In genomic region chr10:127078677-127079575, GRCm38 (mm10) we compare ENCODE assay signal across 8 mouse cellular contexts. TPM values are rescaled to one million over a fixed set of nuclear protein-coding genes. Genes with fewer than 3 reads are reported as not detected.
DNase-seq lines count a peak whose midpoint lies in the region; ATAC-seq lines count a peak whose summit lies in the region.

No protein-coding gene starts in this region.

- H3K36me3 ChIP-seq in heart, embryonic 14.5 days (ENCODE audit: control insufficient read depth, insufficient read depth, low read length) = no peaks in the 10 kb centered on the region
- no peaks in the 10 kb centered on the region for H3K36me3 ChIP-seq in limb, embryonic 11.5 days (ENCODE audit: control insufficient read depth, insufficient read depth, low read length)
- H3K36me3 ChIP-seq in neural tube, embryonic 13.5 days = peaks cover 12% of the 10 kb centered on the region

- peaks cover 6 to 26% of the 10 kb centered on the region in 2 experiments; a peak in 3 of 4 replicates for H3K4me1 ChIP-seq in heart, embryonic 14.5 days (ENCODE audit: control insufficient read depth in 2 of 2, insufficient read depth in 2 of 2, low read length in 2 of 2)
- peaks cover 26% of the 10 kb centered on the region for H3K4me1 ChIP-seq in limb, embryonic 11.5 days (ENCODE audit: control insufficient read depth, insufficient read depth, low read length)
- peaks cover 60% of the 10 kb centered on the region for H3K4me1 ChIP-seq in neural tube, embryonic 13.5 days (replicated peaks)

- ATAC-seq in heart, embryonic 14.5 days (ENCODE audit: insufficient number of reproducible peaks, insufficient read depth, low FRiP score, low read depth) = no peak
- ATAC-seq in limb, embryonic 11.5 days (ENCODE audit: insufficient number of reproducible peaks, low FRiP score, low TSS enrichment, low read depth) = peak; percentile 7; the same call in 1 of the 2 replicates
- ATAC-seq in neural tube, embryonic 13.5 days (ENCODE audit: low read depth) = peak; percentile 77

- H3K4me2 ChIP-seq in heart, embryonic 14.5 days (ENCODE audit: low read length) = peak overlapping the region; percentile 70
- H3K4me2 ChIP-seq in limb, embryonic 11.5 days (ENCODE audit: low read depth, severe bottlenecking) = peak overlapping the region; percentile 92
- peak overlapping the region; percentile 87 for H3K4me2 ChIP-seq in neural tube, embryonic 13.5 days

- H3K9me3 ChIP-seq in heart, embryonic 14.5 days (ENCODE audit: control insufficient read depth, low read length) = no peaks in the 10 kb centered on the region
- H3K9me3 ChIP-seq in limb, embryonic 11.5 days (ENCODE audit: control insufficient read depth, low read length) = 0 out of 2 replicates have a peak, but pooled peaks cover 3% of the 10 kb centered on the region
- H3K9me3 ChIP-seq in neural tube, embryonic 13.5 days = no peaks in the 10 kb centered on the region

- peak; percentile 75 to 80 for DNase-seq in layer of hippocampus, postnatal 14 days (ENCODE audit: low spot score in 2 of 2)
- no peak for DNase-seq in layer of hippocampus, adult 9-11 months
- peak; percentile 79 to 89 for DNase-seq in cerebellum, postnatal 25 days
- peak; percentile 74 for DNase-seq in limb, embryonic 11.5 days (ENCODE audit: low spot score)
- DNase-seq in urinary bladder, adult 2 months (ENCODE audit: low spot score) = no peak
- no peak for DNase-seq in adrenal gland, adult 18-20 months (ENCODE audit: low spot score in 2 of 2)

- peaks cover 87% of the 10 kb centered on the region for H3K27me3 ChIP-seq in heart, embryonic 14.5 days (ENCODE audit: control insufficient read depth, insufficient read depth, low read length)
- peaks cover 73% of the 10 kb centered on the region for H3K27me3 ChIP-seq in limb, embryonic 11.5 days (ENCODE audit: control insufficient read depth, insufficient read depth, low read length)
- H3K27me3 ChIP-seq in neural tube, embryonic 13.5 days = peaks cover 65% of the 10 kb centered on the region

- no peak overlapping the region for H3K27ac ChIP-seq in heart, embryonic 14.5 days (replicated peaks in 1 of 2; ENCODE audit: control insufficient read depth in 1 of 2, insufficient read depth in 1 of 2, low read depth in 2 of 2, low read length in 2 of 2)
- H3K27ac ChIP-seq in limb, embryonic 11.5 days (replicated peaks; ENCODE audit: low read depth, low read length) = no peak overlapping the region
- peak overlapping the region; percentile 86 for H3K27ac ChIP-seq in neural tube, embryonic 13.5 days (replicated peaks)

- peak overlapping the region; percentile 28 to 44; a peak in 3 of 4 replicates for H3K4me3 ChIP-seq in heart, embryonic 14.5 days (ENCODE audit: control insufficient read depth in 1 of 2, insufficient read depth in 1 of 2, low read depth in 1 of 2, low read length in 2 of 2)
- H3K4me3 ChIP-seq in limb, embryonic 11.5 days (ENCODE audit: low read depth, low read length) = peak overlapping the region; percentile 43
- H3K4me3 ChIP-seq in neural tube, embryonic 13.5 days = peak overlapping the region; percentile 82

- H3K9ac ChIP-seq in heart, embryonic 14.5 days (ENCODE audit: low read length) = peak overlapping the region; percentile 46; the same call in 1 of the 2 replicates
- peak overlapping the region; percentile 43 for H3K9ac ChIP-seq in limb, embryonic 11.5 days (ENCODE audit: low read length)
- peak overlapping the region; percentile 96 for H3K9ac ChIP-seq in neural tube, embryonic 13.5 days

- WGBS in heart, embryonic 14.5 days = 2% methylated on average over 35 of the region's 49 CpGs
- WGBS in limb, embryonic 11.5 days = under 1% methylated on average over 35 of the region's 49 CpGs
- under 1% methylated on average over 45 of the region's 49 CpGs for WGBS in neural tube, embryonic 13.5 days

RNA-seq across cellular contexts. Expression of gene Agap2, which starts 3.8 kb away (rescaled TPM):
- 100 to 1,000 TPM; 719 to 736 TPM for total RNA-seq in layer of hippocampus, postnatal 14 days (2021)
- 0.27 TPM in 1 of 2 replicates, not detected in the other for polyA plus RNA-seq in heart, embryonic 14.5 days (2014; fragmentation: Nextera tagmentation; extraction: Ambion mirVana)
- 0.05 and 0.06 TPM in 2 replicates for polyA plus RNA-seq in limb, embryonic 11.5 days (2014; fragmentation: Nextera tagmentation; extraction: Ambion mirVana)
- polyA plus RNA-seq in neural tube, embryonic 13.5 days (2015; fragmentation: Nextera tagmentation; extraction: Ambion mirVana) = 1.9 and 2.3 TPM in 2 replicates
- 2.5 and 5.4 TPM in 2 replicates for polyA plus RNA-seq in urinary bladder, adult 2 months (2012; rRNA removed)
- total RNA-seq in adrenal gland, adult 18-20 months (2021) = 1 to 10 TPM; 3.1 to 3.2 TPM

RNA-seq across cellular contexts. Expression of gene Tspan31, which starts 8.9 kb away (rescaled TPM):
- 10 to 100 TPM; 62.7 to 65.4 TPM for total RNA-seq in layer of hippocampus, postnatal 14 days (2021)
- 99.1 and 101 TPM in 2 replicates for polyA plus RNA-seq in heart, embryonic 14.5 days (2014; fragmentation: Nextera tagmentation; extraction: Ambion mirVana)
- polyA plus RNA-seq in limb, embryonic 11.5 days (2014; fragmentation: Nextera tagmentation; extraction: Ambion mirVana) = 123 and 134 TPM in 2 replicates
- 125 and 136 TPM in 2 replicates for polyA plus RNA-seq in neural tube, embryonic 13.5 days (2015; fragmentation: Nextera tagmentation; extraction: Ambion mirVana)
- 79.5 and 81.4 TPM in 2 replicates for polyA plus RNA-seq in urinary bladder, adult 2 months (2012; rRNA removed)
- total RNA-seq in adrenal gland, adult 18-20 months (2021) = 100 to 1,000 TPM; 106 to 107 TPM

RNA-seq across cellular contexts. Expression of gene Cdk4, which starts 15.6 kb away (rescaled TPM):
- 100 to 1,000 TPM; 120 to 123 TPM for total RNA-seq in layer of hippocampus, postnatal 14 days (2021)
- polyA plus RNA-seq in heart, embryonic 14.5 days (2014; fragmentation: Nextera tagmentation; extraction: Ambion mirVana) = 929 and 946 TPM in 2 replicates
- 2,988 and 3,194 TPM in 2 replicates for polyA plus RNA-seq in limb, embryonic 11.5 days (2014; fragmentation: Nextera tagmentation; extraction: Ambion mirVana)
- 1,139 and 1,291 TPM in 2 replicates for polyA plus RNA-seq in neural tube, embryonic 13.5 days (2015; fragmentation: Nextera tagmentation; extraction: Ambion mirVana)
- polyA plus RNA-seq in urinary bladder, adult 2 months (2012; rRNA removed) = 252 and 268 TPM in 2 replicates
- total RNA-seq in adrenal gland, adult 18-20 months (2021) = 100 to 1,000 TPM; 138 to 172 TPM

RNA-seq across cellular contexts. Expression of gene March9, which starts 18.9 kb away (rescaled TPM):
- total RNA-seq in layer of hippocampus, postnatal 14 days (2021) = 10 to 100 TPM; 31.8 to 34.9 TPM
- 0.16 and 0.39 TPM in 2 replicates for polyA plus RNA-seq in heart, embryonic 14.5 days (2014; fragmentation: Nextera tagmentation; extraction: Ambion mirVana)
- polyA plus RNA-seq in limb, embryonic 11.5 days (2014; fragmentation: Nextera tagmentation; extraction: Ambion mirVana) = 1.2 and 1.6 TPM in 2 replicates
- 5.4 and 6.3 TPM in 2 replicates for polyA plus RNA-seq in neural tube, embryonic 13.5 days (2015; fragmentation: Nextera tagmentation; extraction: Ambion mirVana)
- 3.5 and 4.9 TPM in 2 replicates for polyA plus RNA-seq in urinary bladder, adult 2 months (2012; rRNA removed)
- 1 to 10 TPM; 6.3 to 6.8 TPM for total RNA-seq in adrenal gland, adult 18-20 months (2021)

RNA-seq across cellular contexts. Expression of gene Cyp27b1, which starts 30.9 kb away (rescaled TPM):
- total RNA-seq in layer of hippocampus, postnatal 14 days (2021) = 1 to 10 TPM in 1 of 2 experiments, under 1 TPM in 1; 0.74 to 1.0 TPM
- polyA plus RNA-seq in heart, embryonic 14.5 days (2014; fragmentation: Nextera tagmentation; extraction: Ambion mirVana) = not detected in 2 replicates
- not detected in 2 replicates for polyA plus RNA-seq in limb, embryonic 11.5 days (2014; fragmentation: Nextera tagmentation; extraction: Ambion mirVana)
- polyA plus RNA-seq in neural tube, embryonic 13.5 days (2015; fragmentation: Nextera tagmentation; extraction: Ambion mirVana) = 0.12 and 0.28 TPM in 2 replicates
- 0.28 and 0.50 TPM in 2 replicates for polyA plus RNA-seq in urinary bladder, adult 2 months (2012; rRNA removed)
- under 1 TPM; 0.42 to 0.56 TPM for total RNA-seq in adrenal gland, adult 18-20 months (2021)

Comparison
In these comparisons a context has a peak if more than half of its experiments do, and no peak if none do; other contexts are left out.
1. DNase-seq: peak in layer of hippocampus, postnatal 14 days (2 of 2), cerebellum, postnatal 25 days (2 of 2) and limb, embryonic 11.5 days (single experiment); none in layer of hippocampus, adult 9-11 months (single experiment), urinary bladder, adult 2 months (single experiment) and adrenal gland, adult 18-20 months (0 of 2).
2. H3K9ac ChIP-seq: peak in every context shown above with its lines; median percentile 96 in neural tube, embryonic 13.5 days; 46 in heart, embryonic 14.5 days; 43 in limb, embryonic 11.5 days.
3. Peak in every context shown above with its lines, with median percentiles within 50 percentile points of each other: H3K4me2 ChIP-seq and H3K4me3 ChIP-seq.